Mouse (Mus musculus) ovary, postnatal 36 days (tissue): ENCODE results near the gene Dcst2.
A peak's percentile ranks its signal among the peaks of the same experiment; 100 is the strongest.

Experiments used
- DNase-seq: peaks from one replicate; pipeline ENCODE4 v3.0.0; 2022; ENCODE audit warnings: low spot score, mixed read lengths

The Dcst2 gene

DNA sequence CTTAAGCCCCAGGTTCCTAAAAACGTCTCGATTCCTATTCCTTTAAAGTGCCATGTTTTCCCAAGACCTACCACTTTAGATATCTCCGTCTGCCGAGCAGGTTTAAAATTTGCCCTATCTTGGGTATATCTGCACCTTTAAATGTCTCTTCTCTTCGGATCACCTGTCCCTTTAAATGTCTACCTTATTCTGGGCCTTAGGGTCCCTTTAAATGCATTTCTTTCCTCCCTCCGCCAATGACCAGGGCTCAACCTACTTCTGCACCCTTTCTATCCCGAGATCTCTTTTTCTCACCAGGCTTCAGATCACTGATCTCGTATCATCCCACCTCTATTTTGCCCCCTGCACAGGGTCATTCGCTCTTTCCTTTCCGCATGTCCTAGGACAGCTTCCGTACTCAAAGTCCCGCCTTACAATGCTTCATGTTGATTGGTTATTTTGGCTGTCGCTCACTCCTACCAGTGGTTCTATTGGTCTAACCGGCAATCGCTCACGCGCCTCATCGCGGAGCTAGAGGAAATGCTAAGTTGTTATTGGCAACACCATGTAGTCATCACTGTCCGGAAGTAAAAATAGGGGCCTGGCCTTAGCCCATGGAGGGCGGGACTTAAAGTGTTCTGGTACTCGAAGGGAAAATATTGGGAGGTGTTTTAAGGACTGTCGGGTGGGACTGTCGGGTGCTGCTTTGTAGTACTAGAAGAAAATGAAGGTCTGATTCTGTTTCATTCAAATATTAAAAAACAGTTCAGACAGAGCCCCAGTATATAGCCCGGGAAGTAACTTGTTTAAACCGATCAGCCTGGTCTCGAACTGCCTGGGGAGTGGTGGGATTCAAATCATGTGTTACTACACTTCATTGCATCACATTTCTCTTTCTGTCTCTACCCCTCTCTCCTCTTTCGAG is 50.0 kb downstream of the Dcst2 start, which contains the start of gene Flad1:
Gene Flad1 (minus strand): TSS at position 381 of the 904 bp plus-strand sequence.
- peak; percentile 92 for DNase-seq

DNA sequence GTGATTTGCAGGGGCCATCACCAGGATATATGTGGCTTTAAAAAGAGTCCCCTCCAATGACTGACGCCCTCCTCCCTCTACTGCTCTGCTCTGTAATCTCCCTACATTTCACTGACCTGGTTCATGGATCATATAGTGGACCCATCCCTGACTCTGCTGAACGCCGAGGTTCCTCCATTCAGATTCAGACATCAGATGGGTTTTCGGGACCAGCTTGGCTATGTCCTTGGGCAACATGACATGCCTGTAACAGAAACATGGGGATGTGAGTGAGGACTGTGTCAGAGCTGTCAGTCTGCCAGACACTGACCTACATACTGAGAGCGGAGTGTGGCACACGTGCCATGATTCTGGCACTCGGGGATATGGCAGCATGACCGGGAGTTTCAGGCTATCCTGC is 54.4 kb downstream of the Dcst2 start:
- DNase-seq = no peak

DNA sequence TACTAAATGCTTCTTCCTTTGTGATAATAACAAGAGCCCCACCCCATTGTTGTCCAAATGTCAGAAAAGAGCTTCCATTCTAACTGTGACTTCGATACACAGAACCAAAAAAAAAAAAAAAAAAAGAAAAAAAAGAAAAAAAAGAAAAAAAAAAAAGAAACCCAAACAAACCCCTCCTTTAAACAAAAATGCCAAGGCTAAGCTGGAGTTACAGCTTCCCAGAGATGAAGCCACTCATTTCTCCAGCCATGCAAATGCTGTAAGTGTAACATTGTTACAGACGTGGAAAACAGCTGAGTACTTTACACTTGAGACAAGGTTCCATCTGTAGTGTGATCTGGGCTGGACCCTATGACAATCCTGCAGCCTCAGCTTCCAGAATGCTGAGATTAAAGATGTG is 55.4 kb downstream of the Dcst2 start:
- no peak for DNase-seq

DNA sequence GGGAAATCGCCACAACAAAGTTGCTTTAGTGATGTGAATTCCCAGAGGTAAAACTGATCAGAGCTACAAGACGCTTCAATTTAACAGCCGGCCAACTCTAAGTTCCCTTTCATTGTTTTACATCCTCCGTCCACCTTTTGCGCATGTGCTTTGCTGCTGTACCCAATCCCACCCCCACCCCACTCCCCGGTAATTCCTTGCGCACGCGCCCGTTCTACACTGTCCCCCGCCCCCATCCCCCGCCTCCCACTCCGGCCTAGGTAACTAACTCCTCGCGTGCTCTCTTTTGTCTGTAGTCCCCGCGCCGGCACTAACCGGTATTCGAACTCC is 56.0 kb downstream of the Dcst2 start:
- DNase-seq = no peak

DNA sequence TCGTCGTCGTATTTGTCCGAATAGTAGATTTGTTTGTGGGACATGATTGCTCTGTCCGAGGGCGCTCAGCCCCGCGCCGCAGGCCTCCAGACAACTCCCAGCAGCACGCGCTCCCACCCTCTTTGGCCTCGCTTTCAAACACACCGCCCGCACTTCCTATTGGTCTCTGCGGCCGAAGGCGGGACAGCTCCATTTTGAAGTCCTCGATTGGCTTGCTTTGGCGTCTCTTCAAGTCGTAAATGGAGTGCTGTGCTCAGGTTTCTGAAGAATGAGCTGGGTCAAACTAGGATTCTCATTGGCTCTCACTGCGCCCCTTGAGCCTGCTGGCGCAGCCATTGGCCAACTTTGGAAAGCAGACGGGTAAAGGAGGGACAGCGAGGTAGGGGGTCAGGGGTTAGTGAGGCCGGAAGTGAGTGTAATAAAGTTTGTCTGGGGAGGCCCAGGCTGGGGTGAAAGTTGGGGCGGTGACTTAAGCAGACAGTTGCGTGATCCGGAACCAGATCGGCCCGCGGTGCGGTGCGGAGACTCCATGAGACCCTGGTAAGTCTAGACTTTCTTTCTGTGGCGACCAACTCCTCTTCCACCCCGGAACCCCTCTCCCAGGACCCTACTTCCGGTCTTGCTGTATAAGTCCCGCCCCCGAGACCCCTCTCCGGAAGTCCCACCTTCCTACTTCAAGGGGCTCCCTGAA is 56.5 kb downstream of the Dcst2 start, which contains the start of the genes Cks1b and Shc1:
Gene Cks1b (minus strand): TSS at position 214 of the 691 bp plus-strand sequence.
Gene Shc1 (plus strand): TSS at position 274 of the 691 bp plus-strand sequence.
- peak; percentile 90 for DNase-seq

DNA sequence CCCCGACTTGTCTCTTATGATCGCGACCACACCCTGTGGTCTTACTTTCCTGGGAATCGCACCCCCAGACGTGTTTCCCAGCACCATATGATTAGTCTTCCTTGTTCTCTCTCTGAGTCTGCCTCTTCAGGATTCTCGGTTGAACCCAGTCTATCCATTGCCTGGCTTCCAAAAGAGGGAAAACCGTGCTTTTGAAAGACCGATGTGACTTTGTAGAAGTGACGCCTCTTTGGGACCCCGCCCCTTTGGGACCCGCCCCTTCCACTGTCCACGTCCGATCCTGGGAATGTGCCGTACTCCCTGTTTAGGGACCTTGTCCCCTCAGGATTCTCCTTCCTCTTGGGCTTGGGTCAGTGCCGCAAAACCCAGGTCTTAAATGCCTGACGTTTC is 57.1 kb downstream of the Dcst2 start:
- DNase-seq = peak; percentile 79

DNA sequence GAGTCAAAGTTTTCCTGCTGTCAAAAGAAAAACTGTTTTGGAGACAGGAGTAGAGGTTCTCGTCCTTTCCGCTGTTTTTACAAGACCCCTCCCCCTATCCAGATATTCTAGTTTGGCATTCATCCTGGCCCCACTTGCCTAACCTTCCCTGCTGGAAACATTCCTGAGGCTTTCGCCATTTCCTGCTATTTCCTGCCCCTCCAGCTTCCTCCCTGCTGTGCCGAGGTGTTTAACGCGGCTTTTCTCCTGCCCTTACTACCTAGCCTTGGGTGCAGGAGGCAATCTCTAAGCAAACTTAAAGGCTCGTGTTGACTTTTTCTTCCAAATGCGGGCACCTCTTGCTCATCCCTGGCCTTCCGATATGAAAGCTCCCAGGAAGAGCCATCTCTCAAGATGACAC is 57.8 kb downstream of the Dcst2 start:
- DNase-seq = peak; percentile 45

DNA sequence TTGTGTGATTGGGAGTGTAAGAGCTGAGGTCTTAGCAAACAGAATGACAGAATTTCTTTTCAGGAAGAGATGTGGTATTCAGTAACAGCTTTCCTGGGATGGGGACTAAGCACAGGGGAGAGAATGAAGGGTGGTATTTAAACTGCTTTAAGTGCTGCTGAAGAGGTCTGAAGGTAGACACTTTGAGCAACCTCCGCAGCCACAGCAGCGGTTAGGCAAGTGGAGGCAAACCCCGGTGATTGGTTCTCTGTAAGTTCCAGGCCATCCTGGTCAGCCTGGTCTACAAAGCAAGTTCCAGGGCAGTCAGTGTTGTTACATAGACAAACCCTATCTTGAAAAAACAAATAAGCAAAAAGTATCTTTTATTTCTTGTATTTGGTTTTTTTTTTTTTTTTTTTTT is 58.2 kb downstream of the Dcst2 start:
- no peak for DNase-seq

DNA sequence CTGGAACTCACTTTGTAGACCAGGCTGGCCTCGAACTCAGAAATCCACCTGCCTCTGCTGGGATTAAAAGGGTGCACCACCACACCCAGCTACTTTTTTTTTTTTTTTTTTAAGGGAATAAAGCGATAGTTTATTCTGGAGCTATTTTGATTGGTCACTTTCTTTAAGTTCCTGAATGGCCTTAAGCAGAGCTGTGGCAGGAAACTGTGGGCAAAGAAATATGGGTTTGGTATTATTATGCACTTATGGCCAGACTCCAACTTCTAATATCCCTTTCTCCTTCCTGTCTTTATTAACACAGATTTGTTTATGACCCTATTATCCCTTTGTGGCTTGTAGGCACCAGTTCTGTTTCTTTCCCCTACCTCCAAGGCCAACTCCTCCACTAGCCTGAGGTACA is 58.6 kb downstream of the Dcst2 start:
- DNase-seq = no peak

DNA sequence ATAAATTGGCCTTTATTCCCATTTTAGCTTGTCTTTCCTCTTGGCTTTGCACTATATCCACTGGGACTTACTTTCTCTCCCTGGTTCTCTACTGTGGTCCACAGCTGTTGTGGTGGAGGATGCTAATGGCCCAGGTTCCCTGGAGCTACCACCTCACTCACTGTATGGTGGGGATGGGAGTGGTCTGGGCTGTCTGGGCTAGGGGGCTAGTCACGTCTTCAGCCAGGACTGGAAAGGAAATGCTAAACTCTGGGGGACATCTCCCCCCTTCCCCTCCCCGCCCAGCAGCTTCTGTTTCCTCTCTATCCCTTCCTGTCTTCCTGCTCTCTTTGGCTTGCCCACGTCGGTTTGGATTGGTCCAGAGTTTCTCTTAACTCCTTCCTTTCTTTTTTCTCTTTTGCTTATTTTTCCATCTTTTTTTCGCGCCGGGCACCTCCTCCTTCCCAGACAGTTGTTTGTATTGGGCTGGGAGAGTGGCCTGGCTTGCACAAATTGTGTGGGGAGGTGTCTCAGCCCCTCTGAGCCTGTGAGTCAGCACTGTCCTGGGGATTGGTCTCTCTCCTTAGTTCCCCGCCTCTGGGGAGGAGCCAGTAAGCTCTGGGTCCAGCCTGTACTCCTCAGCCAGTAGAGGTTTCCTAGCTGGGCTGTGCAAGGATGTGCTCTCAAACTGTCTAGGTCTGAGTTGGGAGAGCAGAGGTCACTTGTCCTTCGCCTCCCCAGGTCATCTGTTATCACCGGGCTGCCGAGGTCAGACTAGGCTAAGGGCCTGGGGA is 59.4 kb downstream of the Dcst2 start:
- peak; percentile 71 for DNase-seq

DNA sequence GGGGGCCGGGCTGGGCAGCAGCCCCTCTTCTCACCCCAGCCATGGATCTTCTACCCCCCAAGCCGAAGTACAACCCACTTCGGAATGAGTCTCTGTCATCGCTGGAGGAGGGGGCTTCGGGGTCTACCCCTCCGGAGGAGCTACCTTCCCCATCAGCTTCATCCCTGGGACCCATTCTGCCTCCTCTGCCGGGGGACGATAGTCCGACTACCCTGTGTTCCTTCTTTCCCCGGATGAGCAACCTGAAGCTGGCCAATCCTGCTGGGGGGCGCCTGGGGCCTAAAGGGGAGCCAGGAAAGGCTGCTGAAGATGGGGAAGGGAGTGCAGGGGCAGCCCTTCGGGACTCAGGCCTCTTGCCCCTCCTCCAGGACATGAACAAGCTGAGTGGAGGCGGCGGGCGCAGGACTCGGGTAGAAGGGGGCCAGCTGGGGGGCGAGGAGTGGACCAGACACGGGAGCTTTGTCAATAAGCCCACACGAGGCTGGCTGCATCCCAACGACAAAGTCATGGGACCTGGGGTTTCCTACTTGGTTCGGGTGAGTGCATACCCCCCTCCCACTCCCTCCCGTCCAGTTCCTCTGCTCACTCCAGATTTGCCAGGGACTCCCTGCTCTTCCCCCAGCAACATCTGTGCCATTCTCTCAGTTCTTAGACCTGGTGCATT is 60.2 kb downstream of the Dcst2 start:
- DNase-seq = peak; percentile 29

DNA sequence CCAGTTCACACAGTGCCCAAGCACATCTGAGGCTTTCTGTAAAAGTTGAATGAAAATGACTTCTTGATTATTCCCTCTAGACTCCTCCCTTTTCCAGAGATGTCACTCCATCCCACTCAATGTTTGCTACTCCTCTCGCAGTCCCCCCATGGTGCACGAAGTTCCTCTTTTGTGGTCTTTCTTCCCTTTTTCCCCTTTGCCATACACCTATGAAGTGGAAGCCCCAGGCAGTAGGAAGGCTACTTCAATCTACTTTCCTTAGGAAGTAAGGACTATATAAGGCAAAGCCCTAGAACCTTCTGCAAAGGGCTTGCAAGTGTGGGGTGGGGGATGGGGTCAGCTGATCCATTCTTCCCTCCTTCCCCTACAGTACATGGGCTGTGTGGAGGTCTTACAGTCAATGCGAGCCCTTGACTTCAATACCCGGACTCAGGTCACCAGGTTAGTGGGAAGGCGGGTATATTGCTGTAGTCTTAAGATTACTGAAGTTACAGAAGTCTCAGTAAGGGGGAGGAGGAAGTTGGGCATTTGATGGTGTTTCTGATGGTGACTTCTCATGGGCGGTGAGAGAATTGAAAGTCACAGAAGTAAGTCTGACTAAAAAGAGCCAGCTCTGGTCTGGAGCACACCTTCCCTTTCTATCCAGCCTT is 60.9 kb downstream of the Dcst2 start:
- no peak for DNase-seq

DNA sequence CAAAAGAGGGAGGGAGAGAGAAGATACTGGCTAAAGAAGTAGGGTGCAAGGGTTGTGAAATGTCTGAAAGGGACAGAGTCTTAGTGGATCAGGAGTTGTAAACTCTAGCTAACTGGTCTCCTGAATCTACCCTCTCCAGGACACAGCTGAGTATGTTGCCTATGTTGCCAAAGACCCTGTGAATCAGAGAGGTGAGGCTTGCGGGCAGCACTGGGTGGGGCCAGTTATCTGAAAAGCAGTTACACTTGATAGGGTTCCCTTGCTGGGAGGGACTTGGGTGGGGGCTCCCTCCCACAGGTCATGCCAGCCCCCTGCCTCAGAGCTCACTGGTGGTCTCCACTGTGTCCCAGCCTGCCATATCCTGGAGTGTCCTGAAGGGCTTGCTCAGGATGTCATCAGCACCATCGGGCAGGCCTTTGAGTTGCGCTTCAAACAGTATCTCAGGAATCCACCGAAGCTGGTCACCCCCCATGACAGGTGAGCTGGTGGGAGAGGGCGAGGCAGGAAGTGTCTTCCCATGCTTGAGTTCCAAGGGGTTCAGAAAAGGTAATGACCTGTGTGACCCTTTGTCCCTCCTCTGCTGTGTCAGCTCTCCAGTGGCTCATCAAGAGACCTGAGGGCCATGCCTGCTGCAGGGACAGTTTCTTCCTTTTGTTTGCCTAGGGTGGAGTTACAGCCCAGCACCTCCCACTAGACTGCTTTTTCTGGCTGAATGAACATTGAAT is 62.8 kb downstream of the Dcst2 start:
- DNase-seq = no peak

DNA sequence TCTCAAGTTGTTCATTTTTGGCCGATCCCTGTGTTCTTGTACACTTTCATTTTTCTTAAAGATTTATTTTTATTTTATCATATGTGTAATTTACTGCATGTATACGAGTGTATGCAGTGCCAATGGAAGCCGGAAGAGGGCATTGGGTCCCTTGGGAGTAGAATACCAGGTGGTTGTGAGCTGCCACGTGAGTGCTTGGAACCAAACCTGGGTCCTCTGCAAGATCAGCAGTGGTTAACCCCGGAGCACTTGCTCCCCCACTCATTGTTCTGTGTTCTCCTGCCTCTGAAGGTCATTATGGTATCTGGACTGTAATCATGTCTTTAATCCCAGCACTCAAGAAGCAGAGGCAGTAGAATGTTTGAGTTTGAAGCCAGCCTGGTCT is 63.4 kb downstream of the Dcst2 start:
- DNase-seq = no peak

DNA sequence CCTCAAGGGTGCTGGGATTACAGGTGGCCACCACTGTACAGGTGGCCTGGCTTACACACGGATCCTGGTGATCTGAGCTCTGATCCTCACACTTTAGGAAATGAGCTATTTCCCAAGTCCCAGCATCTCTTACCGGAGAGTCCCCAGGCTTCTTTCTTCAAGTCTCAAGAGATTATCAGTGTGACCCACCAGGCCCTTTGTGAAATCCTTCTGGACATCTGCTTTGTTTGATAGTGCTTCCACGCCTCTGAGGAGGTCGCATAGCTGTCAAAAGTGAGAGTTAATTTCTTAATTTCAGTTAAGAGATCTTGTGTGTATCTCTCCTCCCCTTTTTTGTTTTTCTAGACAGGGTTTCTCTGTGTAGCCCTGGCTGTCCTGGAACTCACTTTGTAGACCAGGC is 64.1 kb downstream of the Dcst2 start:
- DNase-seq = no peak
